Mouse (Mus musculus) layer of hippocampus, postnatal 10 days (tissue): ENCODE results near the gene Nfatc3. TPM values are rescaled to one million over a fixed set of nuclear protein-coding genes. Genes with fewer than 3 reads are reported as not detected.

Experiments
- DNase-seq, 2 experiments: peaks; one replicate each; pipeline ENCODE4 v3.0.0; 2021; ENCODE audit warnings: low spot score in 2 of 2
- total RNA-seq, 2 experiments: library from RNA; stranded (reverse); gene quantifications; 2 replicates each; pipeline ENCODE4 v1.2.3; 2021

Nfatc3 gene
- total RNA-seq, 2 experiments from 2014 or later = 9.9 TPM

GRCm38 (mm10) chr8:106145331-106145730 lies 86.7 kb downstream of the Nfatc3 start:
- DNase-seq = no peak

GRCm38 (mm10) chr8:106146014-106146413 lies 87.4 kb downstream of the Nfatc3 start:
- no peak for DNase-seq

GRCm38 (mm10) chr8:106147868-106148565 lies 89.4 kb downstream of the Nfatc3 start:
- DNase-seq = no peak

GRCm38 (mm10) chr8:106149025-106149424 lies 90.4 kb downstream of the Nfatc3 start:
- no peak for DNase-seq

GRCm38 (mm10) chr8:106149801-106150652 lies 91.4 kb downstream of the Nfatc3 start, which contains the start of gene Pla2g15:
Gene Pla2g15, plus strand, starts transcription at chr8:106150399.
- DNase-seq = peak; percentile 90 to 93

- no peak for DNase-seq
These were observed 92.0 kb downstream of the Nfatc3 start for GRCm38 (mm10) chr8:106150653-106151000.

GRCm38 (mm10) chr8:106151041-106151440 lies 92.4 kb downstream of the Nfatc3 start:
- no peak for DNase-seq

- DNase-seq = no peak
These were observed 94.2 kb downstream of the Nfatc3 start for GRCm38 (mm10) chr8:106152876-106153275.

- DNase-seq = no peak
These were observed 98.8 kb downstream of the Nfatc3 start for GRCm38 (mm10) chr8:106157419-106157818.

GRCm38 (mm10) chr8:106158381-106158780 lies 99.7 kb downstream of the Nfatc3 start:
- no peak for DNase-seq

- no peak for DNase-seq
These were observed 101.2 kb downstream of the Nfatc3 start for GRCm38 (mm10) chr8:106159876-106160275.

- no peak for DNase-seq
These were observed 104.6 kb downstream of the Nfatc3 start for GRCm38 (mm10) chr8:106163251-106163650.

- peak; percentile 79 to 81 for DNase-seq
These were observed 106.8 kb downstream of the Nfatc3 start for GRCm38 (mm10) chr8:106165460-106165859.

GRCm38 (mm10) chr8:106168356-106169016 lies 109.8 kb downstream of the Nfatc3 start, which contains the start of gene Slc7a6:
Gene Slc7a6, plus strand, starts transcription at chr8:106168857.
- DNase-seq = peak; percentile 85 to 90

- no peak for DNase-seq
These were observed 110.6 kb downstream of the Nfatc3 start for GRCm38 (mm10) chr8:106169017-106169933.

GRCm38 (mm10) chr8:106169934-106170480 lies 111.4 kb downstream of the Nfatc3 start:
- no peak for DNase-seq

- no peak for DNase-seq
These were observed 114.9 kb downstream of the Nfatc3 start for GRCm38 (mm10) chr8:106173566-106173965.

GRCm38 (mm10) chr8:106176891-106177290 lies 118.3 kb downstream of the Nfatc3 start:
- DNase-seq = no peak

- DNase-seq = no peak
These were observed 119.0 kb downstream of the Nfatc3 start for GRCm38 (mm10) chr8:106177594-106177993.

- DNase-seq = no peak
These were observed 119.8 kb downstream of the Nfatc3 start for GRCm38 (mm10) chr8:106178428-106178827.
